Mouse (Mus musculus) gonadal fat pad, adult 2 months (tissue): ENCODE results near the gene Gm26620. TPM values are rescaled to one million over a fixed set of nuclear protein-coding genes. Genes with fewer than 3 reads are reported as not detected.
A peak's percentile ranks its signal among the peaks of the same experiment; 100 is the strongest.

Source experiments
- DNase-seq: peaks from one replicate; pipeline ENCODE4 v3.0.0-alpha.2; 2012; ENCODE audit warnings: low read depth
- polyA plus RNA-seq: library from polyadenylated mRNA; depleted of rRNA; stranded (reverse); fragments of >200 nt; gene quantifications from 2 replicates; pipeline ENCODE4 v1.2.3, GENCODE M21; 2012; rRNA removed

Gene Gm26620
- polyA plus RNA-seq: 1.4 and 1.5 TPM in 2 replicates

DNA sequence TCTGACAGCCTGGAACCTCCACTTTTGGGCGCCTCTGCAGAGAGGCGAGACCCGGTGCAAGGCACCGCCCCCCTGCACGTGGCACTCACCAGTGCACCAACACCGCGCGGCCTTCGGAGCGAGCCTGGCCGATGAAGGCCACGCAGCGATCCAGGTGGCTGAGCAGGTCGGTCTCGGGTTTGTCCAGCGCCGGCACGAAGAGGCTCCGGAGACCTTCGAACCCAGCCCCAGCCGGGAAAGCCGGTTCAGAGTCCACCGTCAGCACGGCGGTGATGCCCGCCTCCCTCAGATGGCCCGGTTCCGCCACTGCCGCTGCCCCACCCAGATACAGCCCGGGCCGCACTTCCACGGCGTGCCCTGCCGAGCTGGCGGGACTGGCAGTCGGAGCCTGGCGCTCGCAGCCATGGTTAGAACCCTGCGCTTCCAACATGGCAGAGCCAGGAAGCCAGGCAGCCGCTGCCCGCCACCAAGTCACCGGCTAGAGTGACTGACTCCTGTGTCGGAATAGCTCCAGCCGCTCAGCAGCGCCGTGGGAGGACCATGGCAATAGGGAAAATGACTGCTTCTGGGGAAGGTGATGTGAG, at the start of gene Gm26620, which contains the start of gene Dusp12:
Gm26620 (plus strand) TSS at position 88 of the 584 bp plus-strand sequence.
Dusp12 (minus strand) TSS at position 563 of the 584 bp plus-strand sequence.
- DNase-seq: peak; percentile 40

DNA sequence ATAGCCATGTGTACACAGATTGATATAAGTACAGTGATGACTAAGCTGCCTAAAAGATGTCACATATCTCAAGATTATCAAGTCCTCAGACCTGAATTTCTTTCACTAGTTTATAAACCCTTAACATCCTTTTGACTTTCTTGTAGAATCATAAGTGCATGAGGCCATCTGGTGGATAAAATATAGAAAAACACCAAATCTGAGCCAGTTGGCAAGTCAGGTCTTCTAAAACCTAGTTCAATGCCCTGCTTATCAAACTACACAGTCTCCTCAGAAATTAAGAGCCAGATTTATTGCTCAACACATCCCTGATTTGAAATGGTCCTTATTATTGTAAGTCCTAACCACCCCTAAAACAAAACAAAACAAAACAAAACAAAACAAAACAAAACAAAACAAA, 45.2 kb upstream of the Gm26620 start:
- DNase-seq: no peak

DNA sequence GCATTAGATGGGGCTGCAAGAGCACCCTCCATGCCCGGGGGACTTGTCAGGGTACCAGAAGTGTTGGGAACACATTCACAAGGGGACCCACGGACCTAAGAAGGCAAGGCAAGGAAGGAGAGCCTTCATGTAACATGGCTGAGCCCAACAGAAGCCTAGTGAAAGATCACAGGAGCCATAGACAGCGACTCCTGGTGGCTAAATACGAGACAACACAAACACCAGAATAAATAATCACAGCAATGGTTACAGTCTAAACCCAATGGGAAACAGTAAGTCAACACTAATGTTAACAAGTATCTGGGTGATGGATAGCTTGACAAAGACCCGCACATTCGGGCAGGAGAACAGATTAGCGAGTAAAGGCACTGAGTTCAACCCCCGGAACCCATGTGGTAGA, 40.5 kb upstream of the Gm26620 start:
- no peak for DNase-seq

DNA sequence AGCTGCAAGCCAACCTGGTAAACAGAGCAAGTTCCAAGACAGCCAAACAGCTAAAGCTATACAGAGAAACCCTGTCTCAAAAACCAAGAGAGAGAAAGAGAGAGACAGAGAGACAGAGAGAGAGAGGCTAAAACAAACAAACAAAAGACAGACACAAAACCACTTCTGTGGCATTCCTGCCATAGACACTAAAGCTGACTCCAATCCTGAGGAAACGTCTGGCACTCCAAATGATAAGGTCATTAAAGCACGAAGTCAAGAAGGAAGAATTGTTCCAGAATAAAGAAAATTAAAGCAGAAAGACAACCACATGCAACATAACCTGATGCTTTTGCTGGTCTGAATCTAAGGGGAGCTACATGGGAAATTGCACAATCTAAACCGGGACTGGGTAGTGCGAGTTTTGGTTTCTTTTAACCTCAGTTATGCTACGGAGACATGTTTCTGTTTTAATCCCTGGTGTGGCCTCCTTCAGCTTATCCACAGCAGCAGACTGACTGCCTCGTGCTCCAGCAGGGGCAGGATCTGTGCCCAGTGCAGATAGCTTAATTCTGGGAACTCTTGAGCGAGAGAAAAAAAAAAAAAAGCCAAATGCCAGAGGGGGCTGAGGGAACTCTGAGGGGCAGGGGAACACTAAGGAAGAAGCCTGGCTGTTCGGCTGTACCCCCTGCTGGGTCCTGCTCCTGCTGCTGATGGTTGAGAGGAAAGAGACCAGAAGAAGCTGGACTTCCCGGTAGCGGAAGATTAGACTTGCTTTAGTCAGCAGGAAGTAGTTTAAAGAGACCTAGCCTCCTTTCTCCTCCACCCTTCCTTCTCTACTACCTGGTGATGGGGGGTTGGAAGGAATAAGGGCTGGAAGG, 39.2 kb upstream of the Gm26620 start:
- no peak for DNase-seq

DNA sequence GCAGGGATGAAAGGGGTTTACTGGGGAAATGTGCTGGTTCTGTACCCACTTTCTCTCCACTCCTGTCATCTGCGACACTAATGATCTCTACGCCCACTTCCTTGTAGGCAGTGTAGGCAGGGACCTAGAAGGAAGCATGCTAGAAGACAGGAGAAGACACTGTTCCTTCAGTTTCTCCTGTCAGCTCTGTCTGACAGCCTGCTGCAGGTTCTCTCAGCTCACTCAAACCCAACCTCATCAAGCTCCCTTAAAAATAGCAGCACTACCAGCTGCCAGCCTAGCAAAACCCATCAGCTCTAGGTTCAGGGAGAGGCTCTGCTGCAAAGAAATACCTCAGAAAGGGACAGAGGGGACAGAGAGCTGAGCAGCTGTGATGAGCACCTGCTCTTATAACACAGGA, 34.9 kb upstream of the Gm26620 start:
- no peak for DNase-seq

DNA sequence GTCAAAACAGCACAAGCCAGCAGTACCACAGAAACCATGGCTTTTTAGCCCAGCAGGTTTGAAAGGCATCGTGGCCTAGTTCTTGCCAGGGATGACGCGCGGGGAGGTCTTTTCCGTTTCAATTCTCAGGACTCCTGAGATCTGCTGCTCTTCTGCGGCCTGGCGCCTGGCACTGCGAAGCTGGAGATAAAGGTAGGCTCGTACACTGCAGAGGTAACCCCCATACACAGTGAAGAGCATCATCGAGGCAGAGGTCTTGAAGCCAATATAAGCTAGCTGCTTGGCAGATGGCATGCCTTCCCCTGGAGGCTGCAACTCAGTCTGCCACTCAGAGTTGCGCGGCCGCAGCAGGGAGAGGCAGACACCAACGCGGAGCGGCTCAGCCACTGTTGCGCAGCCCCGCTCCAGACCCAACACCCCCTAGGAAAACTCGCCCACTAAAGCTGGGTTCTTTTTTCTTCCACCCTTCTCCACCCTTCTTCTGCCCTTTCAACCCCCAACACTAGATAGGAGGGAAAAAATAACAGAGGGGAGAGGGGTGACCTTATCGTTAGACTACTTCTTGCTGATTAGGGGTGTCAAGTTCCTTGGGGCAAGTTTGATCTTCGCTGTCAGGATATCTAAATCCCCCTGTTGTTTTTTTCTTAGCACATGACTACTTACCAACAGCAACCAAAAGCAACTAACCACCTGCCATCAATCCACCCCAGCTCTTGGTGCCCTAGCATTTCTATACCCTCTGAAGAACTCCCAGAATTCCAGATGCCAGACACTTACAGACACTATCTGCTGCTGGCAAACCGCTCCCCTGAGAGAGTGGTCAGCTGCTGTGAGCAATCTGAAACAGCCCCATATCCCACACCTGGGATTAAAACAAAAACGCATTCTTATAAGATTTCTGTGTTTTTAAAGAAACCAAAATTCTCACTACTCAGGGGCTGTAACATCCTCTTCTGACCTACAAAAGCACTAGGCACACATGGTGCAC, 33.9 kb upstream of the Gm26620 start:
- no peak for DNase-seq

DNA sequence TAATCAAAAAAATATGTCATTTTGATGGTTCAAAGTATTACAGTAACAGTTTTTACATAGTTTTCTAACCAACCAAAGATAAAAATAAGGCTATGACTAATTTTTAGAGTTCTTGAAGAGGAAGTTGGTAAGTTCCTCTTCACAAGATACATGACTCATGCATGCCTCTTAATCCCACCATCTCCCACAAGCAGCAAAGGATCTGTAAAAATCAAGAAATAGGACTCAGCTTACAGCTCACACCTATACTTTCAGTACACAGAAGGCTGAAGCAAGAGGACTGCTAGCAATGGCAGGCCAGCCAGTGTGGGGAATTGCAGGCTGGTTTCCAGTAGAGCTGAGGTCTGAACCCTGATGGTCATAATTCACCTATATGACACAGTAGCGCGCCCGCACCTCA, 31.3 kb upstream of the Gm26620 start:
- no peak for DNase-seq

DNA sequence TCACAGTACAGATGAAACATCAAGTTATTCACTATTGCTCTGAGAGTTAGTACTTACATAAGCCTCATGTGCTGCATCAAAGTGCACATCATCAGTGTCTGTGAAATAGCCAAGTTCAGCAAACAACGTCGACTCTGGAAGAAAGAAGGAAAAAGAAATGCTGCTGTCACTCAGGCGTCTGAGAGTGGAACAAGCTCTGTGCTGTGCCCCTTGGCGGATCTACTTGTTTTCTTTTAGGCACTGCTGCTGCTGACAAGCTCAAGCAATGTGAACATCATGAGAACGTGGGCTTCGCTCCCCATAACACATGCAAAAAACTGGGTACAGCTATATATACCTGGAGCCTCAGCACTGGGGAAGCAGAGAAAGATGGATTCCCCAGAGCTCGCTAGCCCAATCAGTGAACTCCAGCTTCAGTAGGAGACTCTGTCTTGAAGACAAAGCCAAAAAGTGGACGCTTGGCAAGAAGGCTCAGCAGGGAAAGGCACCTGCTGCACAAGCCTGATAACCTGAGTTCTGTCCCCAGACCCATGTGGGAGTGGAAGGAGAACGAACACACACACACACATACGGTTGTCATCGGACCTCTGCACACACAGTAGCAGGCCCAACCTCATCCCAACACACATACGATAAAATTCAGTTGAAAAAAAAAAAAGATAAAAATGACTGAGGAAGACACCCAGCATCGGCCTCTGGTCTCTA, 29.7 kb upstream of the Gm26620 start:
- no peak for DNase-seq

DNA sequence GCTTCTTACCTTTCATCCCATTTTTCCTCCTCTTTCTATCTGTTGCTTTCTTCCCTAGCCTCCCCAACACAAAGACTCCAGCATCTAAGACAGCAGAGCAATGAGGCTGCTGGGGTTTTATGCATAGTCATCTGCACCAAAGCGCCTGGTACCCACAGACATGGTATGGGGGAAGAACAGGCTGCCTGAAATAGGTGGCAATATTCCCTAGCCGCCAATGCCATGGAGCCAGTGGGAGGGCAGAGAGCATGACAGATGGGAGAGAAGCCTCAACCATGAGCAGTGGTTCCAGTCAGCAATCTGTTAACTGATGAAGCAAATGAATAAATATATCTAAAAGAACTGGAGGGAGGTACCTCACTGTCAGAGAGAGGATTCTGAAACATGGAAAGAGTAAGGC, 27.5 kb upstream of the Gm26620 start:
- no peak for DNase-seq

DNA sequence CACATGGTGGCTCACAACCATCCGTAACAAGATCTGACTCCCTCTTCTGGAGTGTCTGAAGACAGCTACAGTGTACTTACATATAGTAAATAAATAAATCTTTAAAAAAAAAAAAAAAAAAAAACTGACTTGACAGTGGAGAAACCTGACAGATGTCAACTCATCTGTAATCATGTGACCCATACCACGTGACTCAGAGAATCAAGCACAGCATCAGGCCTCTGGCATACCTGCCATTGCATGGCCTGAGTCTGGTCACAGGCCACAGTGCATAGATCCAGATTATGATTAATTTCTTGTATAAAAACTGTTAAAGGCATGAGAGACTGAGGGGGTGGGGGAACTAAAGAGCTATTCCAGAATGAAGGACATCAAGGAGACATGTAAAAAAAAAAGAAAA, 26.0 kb upstream of the Gm26620 start:
- DNase-seq: no peak

DNA sequence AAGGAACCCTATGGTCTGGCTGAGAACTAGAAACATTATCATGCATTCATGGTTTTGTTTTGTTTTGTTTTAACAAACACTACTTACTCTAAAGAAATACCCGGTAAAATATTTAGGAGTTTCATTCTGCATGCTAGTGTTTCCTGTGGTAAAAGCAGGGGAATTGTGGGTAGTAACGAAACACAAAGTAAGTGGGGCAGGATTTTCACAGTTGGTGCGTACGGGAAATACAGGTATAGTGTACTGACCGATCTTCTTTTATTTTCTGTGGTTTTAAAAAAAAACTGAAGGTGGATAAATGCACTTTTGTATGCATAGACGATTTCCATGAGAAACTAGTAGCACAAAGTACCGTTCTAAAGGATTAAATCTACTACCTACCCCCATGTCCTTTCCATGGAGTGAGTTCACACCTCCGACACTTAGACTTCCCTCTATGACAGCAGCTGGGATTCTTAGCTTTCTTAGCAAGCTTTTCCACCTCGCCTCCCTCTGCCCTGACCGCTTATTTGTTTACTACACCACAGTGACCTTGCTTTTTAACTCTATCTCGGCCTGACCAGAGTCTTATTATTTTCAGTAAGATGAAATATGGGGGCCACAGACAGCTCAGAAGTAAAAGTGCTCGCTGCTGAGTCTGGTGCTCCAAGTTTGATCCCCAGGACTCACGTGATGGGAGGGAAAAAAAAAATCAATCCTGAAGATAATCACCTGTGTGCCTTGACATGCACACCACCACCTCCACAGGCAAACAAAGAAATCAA, 23.0 kb upstream of the Gm26620 start:
- DNase-seq: no peak

DNA sequence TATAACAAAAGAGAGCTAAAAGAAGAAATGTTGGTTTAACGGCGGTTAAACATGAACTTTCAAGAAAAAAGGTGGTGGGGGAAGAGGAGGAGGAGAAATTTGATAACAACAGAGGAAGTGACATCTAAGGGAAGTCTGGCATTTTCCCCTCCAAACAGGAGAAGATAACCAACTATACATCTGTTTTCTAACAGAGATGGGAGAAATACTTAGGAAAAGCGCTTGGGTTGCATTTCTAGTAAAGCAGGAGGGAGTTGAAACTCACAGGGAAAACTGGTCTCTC, 22.5 kb upstream of the Gm26620 start:
- no peak for DNase-seq

DNA sequence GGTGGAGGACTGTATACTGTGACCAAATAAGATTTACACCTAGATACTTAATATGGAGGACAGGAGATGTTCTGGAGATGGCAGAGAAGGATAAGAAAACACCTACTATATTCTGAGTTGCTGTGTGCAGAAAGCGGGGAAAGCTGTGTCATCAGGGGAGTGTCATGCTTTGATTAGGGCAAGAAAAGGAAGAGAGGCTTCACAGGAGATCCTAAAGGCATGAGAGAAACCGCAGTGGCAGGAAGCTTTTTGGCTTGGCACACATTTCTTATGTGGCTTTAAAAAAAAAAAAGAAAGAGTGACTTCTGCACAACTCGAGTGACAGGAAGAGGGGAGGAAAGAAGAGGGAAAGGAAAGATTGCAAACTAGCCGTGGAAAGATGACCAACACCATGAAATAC, 21.8 kb upstream of the Gm26620 start:
- no peak for DNase-seq

DNA sequence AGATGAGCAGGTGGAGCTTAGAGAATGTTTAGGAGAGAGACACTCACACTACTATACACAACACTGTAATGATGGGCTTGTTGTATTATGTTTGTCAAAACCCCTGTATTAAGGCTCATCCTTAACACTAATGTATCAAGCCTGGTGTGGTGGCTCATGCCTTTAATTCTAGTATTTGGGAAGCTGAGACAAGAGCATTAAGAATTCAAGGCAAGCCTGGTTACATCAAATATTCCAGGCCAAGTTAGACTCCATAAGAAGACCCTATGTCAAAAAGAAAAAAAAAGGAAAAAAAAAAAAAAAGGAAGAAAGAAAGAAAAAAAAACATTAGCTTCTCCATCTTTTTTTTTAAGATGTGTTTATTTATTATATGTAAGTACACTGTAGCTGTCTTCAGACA, 20.6 kb upstream of the Gm26620 start:
- DNase-seq: no peak

DNA sequence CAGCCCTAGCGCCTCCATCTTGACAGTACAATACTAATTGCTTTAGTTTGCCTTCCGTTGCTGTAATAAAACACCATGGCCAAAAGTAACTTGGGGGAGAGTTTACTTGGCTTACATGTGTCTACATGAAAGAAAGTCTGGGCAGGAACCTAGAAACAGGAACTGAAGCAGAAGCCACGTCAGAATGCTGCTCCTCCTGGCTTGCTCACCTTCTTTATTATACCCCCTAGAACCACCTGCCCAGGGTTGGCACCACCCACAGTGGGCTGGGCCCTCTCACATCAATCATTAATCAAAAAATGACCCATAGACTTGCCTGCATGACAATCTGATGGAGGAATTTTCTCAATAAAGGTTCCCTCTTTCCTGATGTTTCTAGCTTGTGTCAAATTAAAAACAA, 20.1 kb upstream of the Gm26620 start:
- no peak for DNase-seq

DNA sequence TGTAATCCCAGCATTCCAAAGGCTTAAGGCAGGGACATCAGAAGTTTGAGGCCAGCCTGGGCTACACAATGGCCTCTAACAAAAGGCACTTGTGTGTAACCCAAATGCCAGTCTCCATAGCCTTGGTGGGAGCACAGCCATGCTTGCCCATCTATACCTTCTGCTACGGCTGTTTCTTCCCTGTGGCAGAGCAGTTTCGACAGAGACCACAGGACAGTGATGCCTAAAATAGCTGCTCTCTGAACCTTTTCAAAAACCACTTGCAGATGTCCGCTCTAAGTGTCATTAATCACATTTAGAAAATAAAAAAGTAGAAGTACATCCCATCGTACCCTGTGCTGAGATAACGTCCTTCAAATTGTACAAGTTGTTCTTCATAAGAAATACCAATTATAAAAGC, 19.5 kb upstream of the Gm26620 start:
- DNase-seq: no peak

DNA sequence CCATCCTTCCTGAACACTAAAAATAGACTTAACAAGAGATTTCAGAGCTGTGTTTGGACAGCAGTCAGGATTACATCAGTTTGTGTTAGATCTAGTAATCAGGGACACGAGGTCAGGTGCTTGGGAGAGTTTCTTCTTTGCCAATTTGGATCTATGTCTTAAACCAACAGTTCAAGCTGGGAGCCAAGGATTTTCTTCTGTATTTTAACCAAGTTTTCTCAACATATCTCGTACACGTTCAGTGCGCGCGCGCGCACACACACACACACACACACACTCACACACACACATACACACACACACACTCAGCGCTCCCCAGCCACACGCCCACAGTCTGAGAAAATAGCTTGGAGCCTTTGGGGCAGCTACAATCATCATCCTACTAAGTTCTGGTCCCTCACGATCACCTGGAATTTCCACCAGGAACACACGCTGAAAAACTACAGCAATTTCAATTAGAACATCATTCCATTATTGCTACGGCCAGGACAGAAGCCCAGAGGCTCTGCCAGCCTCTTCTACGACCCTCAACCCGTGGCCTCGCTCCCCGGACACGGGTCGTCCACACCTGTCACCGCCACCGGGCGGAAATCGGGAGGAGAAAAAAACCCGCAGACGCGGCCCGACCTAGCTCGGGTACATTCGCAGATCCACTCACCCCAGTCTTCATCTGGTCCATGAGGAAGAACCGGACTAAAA, 17.7 kb upstream of the Gm26620 start:
- DNase-seq: no peak

DNA sequence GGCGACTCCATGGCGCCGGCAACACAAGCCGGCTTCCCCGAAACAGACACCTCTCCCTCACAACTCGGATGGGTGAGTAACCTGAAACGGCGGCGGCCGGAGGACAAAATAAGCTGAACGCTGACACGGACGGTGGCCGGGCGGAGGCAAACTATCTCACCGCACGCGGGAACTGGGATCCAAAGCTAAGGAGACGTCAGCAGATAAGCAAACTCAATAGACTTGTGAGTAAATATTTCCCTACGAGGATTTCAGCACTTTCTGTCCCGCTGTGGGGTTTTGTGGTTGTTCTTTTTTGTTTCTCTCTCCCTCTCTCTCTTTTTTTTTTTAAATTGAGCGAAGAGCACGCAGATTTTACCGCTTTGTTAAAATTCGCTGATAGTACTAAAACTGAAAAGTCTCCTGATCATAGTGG, 17.2 kb upstream of the Gm26620 start, which contains the start of gene Atf6:
Atf6 (minus strand) TSS at position 81 of the 415 bp plus-strand sequence.
- DNase-seq: peak; percentile 56

DNA sequence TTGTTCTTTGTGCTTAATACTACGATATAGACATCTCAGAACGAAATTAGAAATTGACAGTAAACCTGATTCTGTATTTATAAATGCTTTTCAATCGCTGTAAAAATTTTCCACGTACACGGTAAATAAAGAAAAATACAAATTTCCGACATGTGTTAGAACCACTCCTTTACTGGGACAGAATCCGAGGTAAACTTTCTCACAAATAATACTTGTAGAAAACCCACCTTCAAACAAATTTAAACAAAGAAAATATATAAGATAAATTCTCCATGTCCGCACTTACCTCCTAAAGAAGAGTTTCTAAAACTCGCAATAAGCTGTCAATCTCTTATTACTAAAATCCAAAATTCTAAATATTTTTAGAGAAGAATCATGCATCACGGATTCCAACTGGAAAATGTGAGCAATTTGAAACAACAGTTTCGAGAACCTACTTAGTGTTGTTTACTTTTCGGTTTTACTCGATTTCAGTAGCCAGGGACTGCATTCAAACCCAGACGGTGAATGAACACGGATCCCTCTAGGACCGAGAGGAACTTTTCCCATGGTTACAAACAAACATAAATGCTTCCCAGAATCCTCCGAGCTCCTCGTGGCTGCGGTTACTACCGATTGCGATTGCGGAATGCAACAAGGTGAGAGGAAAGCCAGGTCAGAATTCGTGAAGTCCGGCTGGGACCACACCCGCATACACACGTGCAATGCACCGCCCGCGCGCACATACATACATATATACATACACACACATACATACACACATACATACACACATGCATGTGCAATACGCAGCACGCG, 16.6 kb upstream of the Gm26620 start:
- peak; percentile 81 for DNase-seq
